Mouse (Mus musculus) neutrophil, adult 5-6 weeks (primary cell): ENCODE measurements around the gene 9930022D16Rik. TPM values are rescaled to one million over a fixed set of nuclear protein-coding genes. Genes with fewer than 3 reads are reported as not detected.

Source experiments
- ATAC-seq: fragments of 151-379, 151-347 bp; 2 replicates; pipeline ENCODE4 v1.8.0; 2017; ENCODE audit warnings: mild to moderate bottlenecking, moderate TSS enrichment; ENCODE audit not compliant: insufficient number of reproducible peaks, poor library complexity, low FRiP score, severe bottlenecking; ENCODE audit errors: extremely low read depth
- total RNA-seq: library from RNA; stranded (forward); fragments of 200-1000 nt; gene quantifications from 2 replicates; pipeline ENCODE4 v1.2.3, GENCODE M21; 2017

The 9930022D16Rik gene
- total RNA-seq, 1 experiment from 2014 or later, result 0.23 TPM

DNA sequence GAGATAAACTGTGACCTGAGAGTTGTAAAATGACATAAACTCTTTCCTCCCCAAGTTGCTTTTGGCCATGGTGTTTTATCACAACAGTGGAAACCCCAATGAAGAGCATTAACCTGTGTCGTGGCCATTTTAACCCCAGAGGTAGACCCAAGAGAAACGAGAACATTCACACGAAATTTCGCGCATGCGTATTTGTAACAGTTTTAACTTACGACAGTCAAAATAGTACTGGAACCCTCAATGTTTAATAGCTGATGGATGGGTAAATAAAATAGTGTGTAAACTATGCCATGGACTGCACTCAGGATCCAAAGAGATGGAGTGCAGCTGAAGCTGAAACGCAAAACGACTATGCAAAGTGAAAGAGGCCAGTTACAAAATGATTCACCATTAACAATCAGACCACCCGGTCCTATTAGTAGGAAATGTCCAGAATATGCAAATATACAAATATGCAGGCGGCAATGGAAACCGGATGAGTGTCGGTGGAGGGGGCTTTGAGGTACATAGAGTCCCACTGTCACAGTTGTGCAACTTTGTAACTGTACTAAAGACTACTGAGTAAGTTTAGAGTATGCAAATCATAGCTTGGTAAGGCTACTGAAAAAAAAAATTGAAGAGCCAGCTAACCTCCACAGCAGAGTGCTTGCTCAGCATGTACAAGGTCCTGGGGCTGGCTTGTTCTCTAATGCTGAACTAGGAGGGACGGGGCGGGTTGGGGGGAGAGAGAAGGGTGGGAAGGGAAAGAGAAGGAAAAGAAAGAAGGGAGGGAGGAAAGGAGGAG lies 3.3 kb upstream of the 9930022D16Rik start:
- ATAC-seq, result no peak

DNA sequence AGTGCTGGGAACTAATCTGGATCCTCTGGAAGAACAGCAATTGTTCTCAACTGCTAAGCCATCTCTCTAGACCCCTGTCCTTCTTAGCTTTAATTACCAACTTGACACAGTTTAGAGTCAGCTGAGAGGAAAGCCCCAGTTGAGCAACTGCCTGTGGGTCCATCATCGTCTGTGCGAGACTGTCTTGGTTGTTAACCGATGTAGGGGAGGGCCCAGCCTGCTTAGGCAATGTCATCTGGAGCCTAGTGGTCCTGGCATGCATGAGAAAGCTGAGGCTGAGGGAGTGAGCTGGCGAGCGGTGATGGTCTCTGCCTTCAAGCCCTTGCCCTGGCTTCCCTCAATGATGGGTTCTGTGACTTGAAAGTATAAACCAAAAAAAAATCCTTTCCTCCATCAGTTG lies 1.1 kb downstream of the 9930022D16Rik start:
- no peak for ATAC-seq

DNA sequence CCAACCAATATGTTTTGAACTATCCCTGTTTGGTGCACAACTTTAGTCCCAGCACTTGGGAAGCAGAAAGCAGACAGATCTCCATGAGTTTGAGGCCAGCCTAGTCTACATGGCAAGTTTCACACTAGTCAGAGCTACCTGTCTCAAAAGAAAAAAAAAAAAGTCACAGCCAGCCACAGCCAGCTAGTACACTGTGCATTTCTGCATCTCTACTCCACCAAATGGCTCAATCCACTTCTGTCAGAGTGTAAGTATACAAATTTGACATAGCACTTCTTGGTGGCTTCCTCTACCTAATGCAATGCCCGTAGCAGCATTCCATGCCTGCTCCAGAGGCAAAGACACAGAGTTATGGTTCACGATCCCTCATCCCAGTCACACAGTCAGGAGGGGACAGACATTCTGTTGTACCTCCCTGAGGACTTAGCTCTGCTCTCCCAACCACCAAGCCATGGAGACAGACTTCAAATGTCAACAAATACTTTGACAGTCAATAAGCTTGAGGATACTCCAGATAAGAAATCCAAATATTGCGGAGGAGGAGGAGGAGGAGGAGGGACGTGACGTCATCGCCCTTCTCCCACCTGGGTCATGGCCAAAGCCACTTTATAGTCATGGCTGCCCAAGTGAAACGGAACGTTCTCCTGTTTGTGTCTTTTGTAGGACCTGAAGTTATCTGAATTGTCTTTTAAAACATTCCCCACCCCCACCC lies 3.1 kb downstream of the 9930022D16Rik start:
- no peak for ATAC-seq

DNA sequence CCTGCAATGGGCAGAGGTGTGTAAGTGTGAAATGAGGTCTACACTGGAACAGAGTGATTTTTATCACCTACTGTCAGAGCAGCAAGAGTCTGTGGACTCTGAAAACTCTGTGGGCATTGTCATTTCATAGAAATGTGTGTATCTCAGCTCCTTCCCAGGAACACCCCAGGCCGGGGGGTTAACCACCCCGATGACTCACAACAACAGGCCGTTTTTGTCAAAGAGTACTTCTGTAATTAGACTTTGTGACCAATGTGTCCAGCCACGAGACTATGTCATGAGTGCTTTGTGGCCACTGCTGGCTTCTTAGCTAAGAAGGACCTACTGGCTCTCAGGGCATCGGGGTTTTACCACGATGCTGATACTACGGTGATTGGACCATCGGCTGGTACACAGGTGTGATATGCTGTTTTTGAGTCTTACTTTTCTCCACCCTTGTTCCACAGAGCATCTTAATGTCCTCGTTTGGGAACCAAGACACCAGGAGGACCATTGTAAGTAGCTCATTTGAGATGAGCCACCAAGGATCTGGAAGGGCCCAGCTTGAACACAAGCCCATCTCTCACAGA lies 3.8 kb downstream of the 9930022D16Rik start:
- ATAC-seq, result no peak

DNA sequence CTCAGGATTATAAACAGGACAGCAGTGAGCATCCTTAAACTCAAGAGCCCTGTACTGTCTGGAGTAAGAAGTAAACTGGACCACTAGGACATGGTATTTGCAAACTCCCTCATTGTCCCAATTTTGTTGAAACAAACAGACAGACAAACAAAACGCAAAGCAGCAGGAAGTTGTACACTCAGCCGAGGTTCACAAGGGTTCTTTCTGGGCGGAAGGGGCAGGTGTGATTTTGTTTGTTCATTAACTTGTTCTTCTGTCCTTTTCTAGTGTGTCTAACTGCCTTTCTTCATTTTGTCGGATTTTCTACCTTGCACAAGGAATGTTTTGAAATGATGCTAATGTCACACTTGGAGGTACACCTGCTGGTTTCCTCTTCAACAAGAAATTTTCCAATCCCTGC lies 5.7 kb downstream of the 9930022D16Rik start:
- ATAC-seq, result no peak

DNA sequence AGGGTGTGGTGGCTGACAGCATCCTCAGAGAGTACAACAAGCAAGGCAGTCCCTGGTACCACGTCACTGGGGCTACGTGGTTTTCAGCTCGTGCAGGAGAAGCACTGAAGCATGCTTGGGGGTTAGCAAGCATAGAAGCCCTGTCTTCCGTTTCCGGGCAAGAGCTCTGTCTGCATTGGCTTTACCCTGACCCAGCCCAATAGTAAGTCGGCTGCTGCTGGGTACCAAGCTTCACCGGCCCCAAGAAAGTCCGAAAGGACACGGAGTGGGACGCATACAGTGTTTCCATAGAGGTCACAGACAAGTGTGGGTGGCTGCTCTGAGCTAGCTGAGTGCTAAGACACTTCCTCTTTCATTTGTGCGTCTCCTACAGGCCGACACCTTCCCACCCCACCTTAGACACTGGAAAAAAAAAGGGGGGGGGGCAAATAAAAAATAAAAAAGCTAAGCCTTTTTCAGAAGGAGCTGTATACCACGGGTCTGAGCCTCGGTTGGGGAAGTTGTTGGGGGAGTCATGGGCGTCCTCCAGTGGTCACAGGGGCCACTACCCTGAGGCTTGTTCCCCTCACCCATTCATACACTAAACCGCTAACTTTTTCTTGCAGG lies 6.3 kb downstream of the 9930022D16Rik start:
- peak; percentile 88 for ATAC-seq

DNA sequence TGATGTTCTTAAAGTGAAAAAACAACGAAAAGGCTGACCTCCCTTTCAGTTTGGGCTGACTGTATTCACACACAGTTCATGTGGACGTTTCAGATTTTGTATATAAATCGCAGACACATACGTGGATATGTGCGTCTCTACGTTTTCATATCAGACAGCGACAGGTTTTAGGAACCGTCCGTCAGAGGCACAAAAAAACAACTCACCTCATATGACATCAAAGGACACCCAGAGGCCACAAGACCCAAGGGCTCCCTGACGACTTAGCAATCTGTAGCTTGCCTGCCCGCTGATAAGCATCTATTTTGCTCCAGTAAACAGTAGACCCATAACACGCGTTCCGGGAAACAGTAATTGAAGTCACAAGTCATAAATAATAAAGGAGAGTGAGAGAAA lies 6.8 kb downstream of the 9930022D16Rik start:
- peak; percentile 10; the same call in 1 of the 2 replicates for ATAC-seq

DNA sequence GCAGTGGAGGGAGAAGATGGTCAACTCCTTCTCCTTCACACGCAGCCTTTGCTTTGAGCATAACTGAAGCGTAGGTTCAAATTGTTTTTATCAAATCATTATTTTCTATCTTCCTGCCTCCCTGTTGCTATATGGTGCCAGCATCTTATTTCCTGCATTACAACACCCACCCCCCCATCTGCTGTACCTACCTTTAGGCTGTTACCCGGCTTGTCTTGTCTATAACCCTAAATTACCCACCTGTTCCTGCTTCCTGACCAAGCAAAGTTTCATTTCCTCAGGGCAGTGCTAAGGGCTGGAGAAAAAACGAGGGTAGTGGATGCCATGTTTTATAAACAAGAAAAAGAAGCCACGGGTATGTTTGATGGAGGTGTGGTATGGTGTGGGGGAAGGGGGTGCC lies 7.5 kb downstream of the 9930022D16Rik start:
- no peak for ATAC-seq

DNA sequence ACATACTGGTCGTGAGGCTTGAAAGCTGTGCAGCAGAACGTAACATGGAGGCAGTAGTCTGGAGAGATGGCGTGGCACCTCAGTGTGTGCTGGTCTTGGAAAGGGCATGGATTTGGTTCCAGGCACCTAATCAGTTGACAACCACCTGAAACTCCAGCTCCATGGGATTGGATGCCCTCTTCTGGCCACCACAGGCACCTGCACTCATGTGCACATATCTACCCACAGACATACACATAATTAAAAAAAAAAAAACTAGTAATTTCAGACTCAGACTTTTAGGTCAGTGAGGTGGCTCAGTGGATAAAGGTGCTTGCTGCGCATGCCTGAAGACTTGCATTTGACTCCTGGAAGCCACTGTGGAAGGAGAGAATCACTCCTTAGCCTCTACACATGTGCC lies 8.5 kb downstream of the 9930022D16Rik start:
- no peak for ATAC-seq

DNA sequence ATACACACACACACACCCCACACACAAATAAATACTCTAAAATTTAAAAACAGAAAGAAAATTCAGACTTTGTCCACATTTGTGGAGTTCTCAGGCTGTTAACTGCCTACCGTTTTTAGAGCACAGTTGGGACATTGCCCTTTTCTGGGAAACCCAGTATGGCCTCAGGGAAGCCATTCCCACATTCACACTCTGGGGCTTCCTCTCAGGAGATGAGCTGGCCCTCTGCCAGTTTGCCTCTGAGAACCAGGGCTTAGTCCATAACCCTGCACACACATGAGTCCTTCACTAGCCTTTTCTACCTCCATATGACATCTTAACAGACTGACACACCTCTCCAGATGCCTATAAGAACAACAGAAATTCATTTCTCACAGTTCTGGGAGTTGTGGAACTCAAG lies 9.6 kb downstream of the 9930022D16Rik start:
- no peak for ATAC-seq

DNA sequence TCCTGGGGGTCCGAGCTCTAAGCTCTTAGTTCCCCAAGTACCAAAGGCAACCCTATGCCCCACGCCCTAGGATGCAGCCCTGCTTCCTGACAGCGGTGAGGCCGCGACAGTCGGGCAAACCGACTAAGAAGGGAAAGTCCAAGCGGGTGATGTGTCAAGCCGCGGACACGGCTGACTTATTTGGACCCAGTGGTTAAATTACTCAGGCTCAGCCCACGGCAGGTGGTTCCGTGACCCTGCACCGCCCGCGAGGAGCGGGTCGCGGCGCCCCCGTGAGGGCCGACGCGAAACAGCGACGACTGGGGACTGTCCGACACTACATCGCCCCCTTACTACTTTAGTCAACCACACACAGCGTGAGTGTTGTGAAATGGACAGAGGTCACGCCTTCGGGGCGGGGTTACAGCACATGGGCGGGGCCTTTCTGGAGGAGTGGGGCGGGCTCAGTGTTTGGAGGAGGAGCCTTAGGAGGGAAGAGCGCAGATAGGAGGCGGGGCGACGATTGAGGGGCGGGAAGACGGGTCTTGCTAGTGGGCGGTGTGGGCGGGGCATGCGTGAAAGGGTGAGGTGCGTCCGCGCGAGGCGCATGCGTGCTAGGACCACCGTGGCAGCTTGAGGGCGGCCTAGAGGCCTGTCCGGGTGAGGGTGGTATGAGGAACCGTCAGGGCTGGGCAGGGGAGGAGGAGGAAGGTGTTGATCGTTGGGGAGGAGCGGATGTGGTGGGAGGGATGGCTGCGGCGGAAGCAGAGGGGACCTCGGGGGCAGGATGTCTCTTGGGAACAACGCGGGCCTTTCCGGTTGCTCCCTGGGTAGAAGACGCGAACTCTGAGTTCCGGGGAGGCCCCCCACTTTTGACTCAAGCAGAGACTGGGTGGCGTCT lies 11.9 kb downstream of the 9930022D16Rik start, which contains the start of gene Amz2:
TSS of gene Amz2 (plus strand) at position 555 of the 880 bp plus-strand sequence.
- peak; percentile 80 for ATAC-seq

DNA sequence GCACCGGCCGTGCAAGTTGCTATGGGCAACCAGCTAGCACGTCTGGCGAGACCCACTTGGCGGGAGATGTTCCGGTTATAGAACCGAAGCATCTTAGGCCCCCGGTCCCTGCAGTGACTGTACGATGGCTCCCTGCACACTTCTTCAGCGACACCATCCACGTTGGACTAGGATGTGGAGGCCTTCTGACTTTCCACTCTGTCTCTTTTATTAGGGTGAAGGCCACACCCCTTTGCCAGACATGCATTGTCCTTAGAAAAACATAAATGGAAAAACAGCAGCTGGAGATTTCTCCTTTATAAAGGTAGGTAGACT lies 12.5 kb downstream of the 9930022D16Rik start:
- ATAC-seq, result no peak

DNA sequence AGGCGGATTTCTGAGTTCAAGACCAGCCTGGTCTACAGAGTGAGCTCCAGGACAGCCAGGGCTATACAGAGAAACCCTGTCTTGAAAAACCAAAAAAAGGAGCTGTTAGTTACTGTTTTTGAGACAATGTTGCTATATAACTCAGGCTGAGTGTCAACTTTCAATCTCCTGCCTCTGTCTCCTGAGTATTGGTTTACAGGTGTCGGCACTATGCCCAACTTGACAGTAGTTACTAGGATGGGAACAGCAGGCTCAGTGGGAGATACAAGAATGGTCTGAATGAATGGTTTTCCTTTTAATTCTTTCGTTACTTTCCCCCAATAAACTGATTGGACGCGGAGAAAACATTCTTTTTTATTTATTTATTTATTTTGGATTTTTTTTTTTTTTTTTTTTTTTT lies 13.6 kb downstream of the 9930022D16Rik start:
- no peak for ATAC-seq

DNA sequence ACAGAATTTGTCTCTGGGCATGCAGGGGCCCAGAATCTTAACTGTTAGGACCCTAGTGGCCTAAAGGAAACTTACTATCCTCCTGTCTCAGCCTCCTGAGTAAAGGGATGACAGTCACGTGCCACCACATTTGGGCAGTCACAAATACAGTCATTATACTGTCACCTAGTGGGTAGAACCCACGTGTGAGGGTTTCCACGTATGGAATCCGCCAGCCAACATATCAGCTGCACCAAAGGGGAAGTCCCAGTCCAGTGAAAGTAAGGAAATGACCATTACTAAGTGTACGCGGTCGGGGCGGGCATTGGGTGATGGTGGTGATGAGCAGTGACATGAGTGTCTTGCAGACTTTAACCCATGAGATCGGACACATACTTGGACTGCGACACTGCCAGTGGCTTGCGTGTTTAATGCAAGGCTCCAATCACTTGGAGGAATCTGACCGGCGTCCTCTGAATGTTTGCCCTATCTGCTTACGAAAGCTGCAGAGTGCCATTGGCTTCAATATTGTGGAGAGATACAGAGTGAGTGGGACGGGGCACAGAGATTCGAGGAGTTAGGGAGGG lies 20.6 kb downstream of the 9930022D16Rik start:
- peak; percentile 6; the same call in 1 of the 2 replicates for ATAC-seq

DNA sequence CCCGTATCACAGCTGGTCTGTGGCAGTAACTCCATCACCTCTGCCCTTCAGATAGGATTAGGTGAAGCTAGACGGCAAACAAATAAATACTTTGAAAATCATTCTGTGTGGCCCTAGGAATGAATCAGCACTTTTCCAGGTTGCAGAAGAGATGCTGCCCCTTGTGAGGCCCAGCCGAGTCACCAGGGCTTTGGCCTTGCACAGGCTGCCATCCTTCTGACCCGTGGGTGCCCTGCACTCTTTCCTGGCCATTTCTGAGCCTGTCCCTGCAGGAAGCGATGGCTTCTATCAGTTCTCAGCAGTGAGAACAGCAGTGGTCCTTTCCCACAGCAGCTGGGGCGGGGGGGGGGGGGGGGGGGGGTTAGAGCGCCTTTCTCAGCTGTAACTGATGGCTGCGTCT lies 23.2 kb downstream of the 9930022D16Rik start:
- no peak for ATAC-seq

DNA sequence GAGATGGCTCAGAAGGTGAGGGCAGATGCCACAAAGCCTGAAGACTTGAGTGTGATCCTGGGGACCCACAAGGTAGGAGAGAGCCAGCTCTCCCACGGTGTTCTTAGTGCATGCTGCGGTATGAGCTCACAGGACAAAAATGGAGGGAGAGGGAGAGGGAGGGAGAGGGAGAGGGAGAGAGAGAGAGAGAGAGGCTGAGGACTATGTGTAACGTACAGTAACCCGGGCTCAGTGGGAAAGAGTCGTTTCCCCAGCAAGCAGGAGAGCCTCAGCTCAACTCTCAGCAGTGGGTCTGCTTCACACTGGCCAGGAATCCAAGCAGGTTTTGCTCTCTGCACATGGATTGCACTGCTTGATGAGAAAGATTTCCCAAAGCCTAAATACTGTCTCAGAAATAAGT lies 25.5 kb downstream of the 9930022D16Rik start:
- no peak for ATAC-seq

DNA sequence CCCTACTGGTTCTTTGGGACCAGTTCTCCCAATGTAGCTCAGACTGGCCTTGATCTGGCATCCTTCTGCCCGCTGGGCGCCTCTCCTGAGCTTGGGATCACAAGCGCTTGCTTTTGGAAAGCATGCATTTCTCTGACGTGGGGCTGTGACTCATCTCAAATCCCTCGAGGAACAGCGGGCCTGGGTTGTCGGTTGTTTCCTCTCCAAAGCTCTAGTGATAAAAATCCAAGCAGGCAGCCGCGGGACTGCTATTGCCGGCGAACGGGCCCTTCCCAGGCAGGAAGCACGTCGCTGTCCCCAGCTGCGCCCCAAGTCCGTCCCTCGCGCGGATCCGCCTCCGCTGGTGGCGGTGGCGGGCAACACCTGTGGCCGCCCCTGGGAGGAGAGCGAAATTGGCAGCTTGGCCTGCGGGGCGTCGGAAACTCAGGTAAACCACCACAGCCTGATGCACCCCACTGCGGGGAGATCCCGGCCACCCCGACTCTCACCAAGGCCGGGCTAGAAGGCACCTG lies 26.2 kb downstream of the 9930022D16Rik start:
- peak; percentile 74 for ATAC-seq

DNA sequence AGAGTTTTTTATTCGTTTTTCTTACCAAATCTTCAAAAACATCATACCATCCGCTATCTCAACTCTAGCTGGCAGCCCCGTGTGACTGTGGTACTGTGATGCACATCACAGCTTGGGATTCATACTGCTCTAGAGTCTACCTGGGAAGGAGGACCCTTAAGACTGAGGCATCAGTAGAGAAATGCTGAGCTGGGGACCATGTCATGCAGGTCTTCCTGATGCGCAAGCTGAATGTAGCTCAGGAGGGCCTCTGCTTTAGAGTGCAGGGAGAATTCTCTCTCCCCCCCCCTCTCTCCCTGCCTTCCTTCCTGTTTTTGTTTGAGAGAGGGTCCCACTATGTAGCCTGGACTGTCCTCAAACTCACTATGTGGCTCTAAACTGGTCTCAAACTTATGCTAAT lies 26.9 kb downstream of the 9930022D16Rik start:
- ATAC-seq, result no peak
